Mouse (Mus musculus): ENCODE data around the gene Pcgf2. TPM values are rescaled to one million over a fixed set of nuclear protein-coding genes. Genes with fewer than 3 reads are reported as not detected.
"Not testable (repeated sequence)": the region's sequence is repeated elsewhere in the genome, so short reads cannot be mapped to it uniquely, and the experiment has no call there.

Pcgf2 gene
- polyA plus RNA-seq, 1 experiment from 2014 or later, result 12.7 TPM

- not testable (repeated sequence) for ATAC-seq; H3K27me3 ChIP-seq (replicated peaks); H3K27ac ChIP-seq; H3K4me2 ChIP-seq (replicated peaks); H3K9me3 ChIP-seq; H3K36me3 ChIP-seq; H3K4me1 ChIP-seq (replicated peaks); H3K9ac ChIP-seq; H3K4me3 ChIP-seq (replicated peaks)
- WGBS, result 92% methylated on average over 11 of the region's 11 CpGs
Observed at GRCm38 (mm10) chr11:97653376-97653775, 46.9 kb downstream of the Pcgf2 start.

DNA sequence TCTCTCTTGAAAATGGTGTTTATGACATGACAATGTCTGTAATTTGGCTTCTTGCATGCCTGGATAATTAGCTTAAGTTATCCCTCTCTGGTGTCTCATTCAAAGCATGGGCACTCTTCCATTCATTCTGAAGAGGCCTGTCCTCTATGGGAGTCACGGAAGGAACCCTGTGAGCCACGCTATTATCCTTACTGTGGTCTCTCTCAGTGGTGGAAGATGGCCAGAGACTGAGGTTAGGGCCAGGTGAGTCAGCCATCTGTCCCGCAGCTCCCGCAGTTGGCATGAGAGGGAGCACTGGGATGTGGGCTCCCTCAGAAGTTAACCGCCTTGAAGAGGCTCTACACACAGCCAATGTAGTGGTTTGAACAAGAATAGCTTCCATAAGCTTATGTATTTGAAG is 50.0 kb downstream of the Pcgf2 start:
- 73% methylated on average over 5 of the region's 5 CpGs for WGBS
- H3K4me3 ChIP-seq (replicated peaks), result no peak overlapping the region
- H3K4me1 ChIP-seq (replicated peaks), result no peaks in the 10 kb centered on the region
- H3K27me3 ChIP-seq (replicated peaks), result no peaks in the 10 kb centered on the region
- H3K27ac ChIP-seq, result no peak overlapping the region
- no peak overlapping the region for H3K4me2 ChIP-seq (replicated peaks)
- no peak for ATAC-seq
- no peaks in the 10 kb centered on the region for H3K9me3 ChIP-seq
- H3K36me3 ChIP-seq, result no peaks in the 10 kb centered on the region
- no peak overlapping the region for H3K9ac ChIP-seq

DNA sequence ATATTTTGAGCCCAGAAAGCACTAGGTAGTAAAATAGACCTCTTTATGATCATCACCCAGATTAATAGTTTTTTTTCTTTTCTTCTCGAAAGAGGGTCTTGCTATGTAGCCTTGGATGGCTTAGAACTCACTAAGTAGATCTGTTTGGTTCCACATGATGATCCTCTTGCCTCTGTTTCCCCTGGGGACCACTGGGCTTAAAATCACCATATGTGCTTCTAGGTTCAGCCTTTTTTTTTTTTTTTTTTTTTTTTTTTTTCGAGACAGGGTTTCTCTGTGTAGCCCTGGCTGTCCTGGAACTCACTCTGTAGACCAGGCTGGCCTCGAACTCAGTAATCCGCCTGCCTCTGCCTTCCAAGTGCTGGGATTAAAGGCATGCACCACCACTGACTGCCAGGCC is 51.8 kb downstream of the Pcgf2 start:
- not testable (repeated sequence) for H3K27me3 ChIP-seq (replicated peaks); H3K9me3 ChIP-seq; H3K36me3 ChIP-seq; H3K4me2 ChIP-seq (replicated peaks); ATAC-seq; H3K4me3 ChIP-seq (replicated peaks); H3K4me1 ChIP-seq (replicated peaks); H3K27ac ChIP-seq; H3K9ac ChIP-seq
- 93% methylated on average over 3 of the region's 4 CpGs for WGBS

- Histone ChIP-seq H3K9ac (no peak overlapping the region), H3K27me3 (replicated peaks) (no peaks in the 10 kb centered on the region), H3K36me3 (no peaks in the 10 kb centered on the region), H3K4me1 (replicated peaks) (no peaks in the 10 kb centered on the region), H3K4me2 (replicated peaks) (no peak overlapping the region), H3K9me3 (no peaks in the 10 kb centered on the region), H3K4me3 (replicated peaks) (no peak overlapping the region), H3K27ac (no peak overlapping the region)
- 3% methylated on average over 6 of the region's 6 CpGs for WGBS
- ATAC-seq, result no peak
Observed at GRCm38 (mm10) chr11:97644834-97645233, 55.5 kb downstream of the Pcgf2 start.

DNA sequence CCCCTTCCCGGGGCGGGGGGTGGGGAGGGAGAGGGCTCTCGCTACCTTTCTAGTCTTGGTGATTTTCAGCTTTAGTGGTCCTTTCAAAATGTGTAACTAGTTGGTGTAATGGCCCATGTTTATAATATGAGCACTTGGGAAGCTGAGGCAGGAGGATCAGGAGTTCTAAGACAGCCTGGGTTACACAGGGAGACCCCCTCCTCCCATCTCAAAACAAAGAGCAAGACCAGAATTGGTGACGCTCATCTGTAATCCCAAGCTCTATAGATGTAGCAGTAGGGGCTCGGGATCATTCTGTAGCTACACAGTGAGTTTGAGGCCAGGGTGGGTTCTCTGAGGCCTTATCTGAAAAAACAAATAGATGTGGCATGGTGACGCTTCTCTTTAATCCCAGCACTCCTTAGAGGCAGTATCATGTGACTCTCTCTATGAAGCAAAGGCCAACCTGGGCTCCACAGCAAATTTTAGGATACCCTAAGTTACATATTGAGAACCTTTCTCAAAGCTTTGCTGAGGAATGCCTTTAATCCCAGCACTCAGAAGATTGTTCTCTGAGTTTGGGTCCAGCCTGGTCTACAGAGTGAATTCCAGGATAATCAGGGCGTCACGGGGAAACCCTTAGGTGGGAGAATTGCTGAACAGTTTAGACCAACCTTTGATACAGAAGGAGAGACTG is 56.8 kb downstream of the Pcgf2 start:
- Histone ChIP-seq H3K4me2 (replicated peaks) (no peak overlapping the region), H3K9me3 (no peaks in the 10 kb centered on the region), H3K36me3 (no peaks in the 10 kb centered on the region), H3K4me1 (replicated peaks) (no peaks in the 10 kb centered on the region), H3K9ac (no peak overlapping the region), H3K27me3 (replicated peaks) (no peaks in the 10 kb centered on the region), H3K27ac (no peak overlapping the region), H3K4me3 (replicated peaks) (no peak overlapping the region)
- ATAC-seq, result no peak
- WGBS, result 75% methylated on average over 8 of the region's 8 CpGs

GRCm38 (mm10) chr11:97642746-97643145 is 57.6 kb downstream of the Pcgf2 start:
- Histone ChIP-seq H3K4me1 (replicated peaks) (no peaks in the 10 kb centered on the region), H3K27me3 (replicated peaks) (no peaks in the 10 kb centered on the region), H3K9me3 (no peaks in the 10 kb centered on the region), H3K9ac (no peak overlapping the region), H3K27ac (no peak overlapping the region), H3K4me3 (replicated peaks) (no peak overlapping the region), H3K4me2 (replicated peaks) (no peak overlapping the region), H3K36me3 (no peaks in the 10 kb centered on the region)
- WGBS, result 50% methylated on average over 2 of the region's 2 CpGs
- ATAC-seq, result no peak

GRCm38 (mm10) chr11:97641668-97642067 is 58.6 kb downstream of the Pcgf2 start:
- 57% methylated on average over 8 of the region's 8 CpGs for WGBS
- H3K4me2 ChIP-seq (replicated peaks), result no peak overlapping the region
- H3K9ac ChIP-seq, result no peak overlapping the region
- H3K27ac ChIP-seq, result no peak overlapping the region
- H3K4me3 ChIP-seq (replicated peaks), result no peak overlapping the region
- no peaks in the 10 kb centered on the region for H3K4me1 ChIP-seq (replicated peaks)
- no peaks in the 10 kb centered on the region for H3K9me3 ChIP-seq
- no peak for ATAC-seq
- H3K36me3 ChIP-seq, result no peaks in the 10 kb centered on the region
- no peaks in the 10 kb centered on the region for H3K27me3 ChIP-seq (replicated peaks)

Other genes with a start within 250 kb of the Pcgf2 start
- 0.47 and 0.55 TPM in 2 replicates for gene 4933428G20Rik, start 200.2 kb downstream of the Pcgf2 start, polyA plus RNA-seq (2015; fragmentation: Nextera tagmentation; extraction: Ambion mirVana)
- gene Srcin1, start 124.3 kb downstream of the Pcgf2 start, polyA plus RNA-seq (2015; fragmentation: Nextera tagmentation; extraction: Ambion mirVana), result 0.24 and 0.25 TPM in 2 replicates
- gene Epop, start 70.8 kb downstream of the Pcgf2 start, polyA plus RNA-seq (2015; fragmentation: Nextera tagmentation; extraction: Ambion mirVana), result 2.7 and 3.7 TPM in 2 replicates
- gene Mllt6, start 37.1 kb downstream of the Pcgf2 start, polyA plus RNA-seq (2015; fragmentation: Nextera tagmentation; extraction: Ambion mirVana), result 1.9 and 2.4 TPM in 2 replicates
- 79.9 and 93.0 TPM in 2 replicates for gene Cisd3, start 14.7 kb downstream of the Pcgf2 start, polyA plus RNA-seq (2015; fragmentation: Nextera tagmentation; extraction: Ambion mirVana)
- 426 and 480 TPM in 2 replicates for gene Psmb3, start 2.9 kb upstream of the Pcgf2 start, polyA plus RNA-seq (2015; fragmentation: Nextera tagmentation; extraction: Ambion mirVana)
- 1.0 and 1.2 TPM in 2 replicates for gene Pip4k2b, start 44.2 kb upstream of the Pcgf2 start, polyA plus RNA-seq (2015; fragmentation: Nextera tagmentation; extraction: Ambion mirVana)
- gene Cwc25, start 66.1 kb upstream of the Pcgf2 start, polyA plus RNA-seq (2015; fragmentation: Nextera tagmentation; extraction: Ambion mirVana), result 13.3 and 13.4 TPM in 2 replicates
- gene 1700001P01Rik, start 75.4 kb upstream of the Pcgf2 start, polyA plus RNA-seq (2015; fragmentation: Nextera tagmentation; extraction: Ambion mirVana), result 0.24 TPM in 1 of 2 replicates, not detected in the other
- gene Rpl23, start 81.9 kb upstream of the Pcgf2 start, polyA plus RNA-seq (2015; fragmentation: Nextera tagmentation; extraction: Ambion mirVana), result 530 and 606 TPM in 2 replicates
- gene Lasp1, start 98.5 kb upstream of the Pcgf2 start, polyA plus RNA-seq (2015; fragmentation: Nextera tagmentation; extraction: Ambion mirVana), result 123 and 126 TPM in 2 replicates
- 5.2 and 5.3 TPM in 2 replicates for gene B230217C12Rik, start 140.3 kb upstream of the Pcgf2 start, polyA plus RNA-seq (2015; fragmentation: Nextera tagmentation; extraction: Ambion mirVana)
- 0.65 and 0.68 TPM in 2 replicates for gene Fbxo47, start 183.7 kb upstream of the Pcgf2 start, polyA plus RNA-seq (2015; fragmentation: Nextera tagmentation; extraction: Ambion mirVana)

Measured in intestine, embryonic 15.5 days (tissue).